Mouse (Mus musculus) cerebral cortex, adult 2 months (tissue): ENCODE results near the gene Rerg.

ENCODE experiments used
- WGBS: fragments of 180-500 bp; shearing (Covaris S2); methylation state at CpG from one replicate; pipeline ENCODE4 v1.1.7; 2018; 5-methylcytosine and 5-hydroxymethylcytosine counted together

Rerg gene

DNA sequence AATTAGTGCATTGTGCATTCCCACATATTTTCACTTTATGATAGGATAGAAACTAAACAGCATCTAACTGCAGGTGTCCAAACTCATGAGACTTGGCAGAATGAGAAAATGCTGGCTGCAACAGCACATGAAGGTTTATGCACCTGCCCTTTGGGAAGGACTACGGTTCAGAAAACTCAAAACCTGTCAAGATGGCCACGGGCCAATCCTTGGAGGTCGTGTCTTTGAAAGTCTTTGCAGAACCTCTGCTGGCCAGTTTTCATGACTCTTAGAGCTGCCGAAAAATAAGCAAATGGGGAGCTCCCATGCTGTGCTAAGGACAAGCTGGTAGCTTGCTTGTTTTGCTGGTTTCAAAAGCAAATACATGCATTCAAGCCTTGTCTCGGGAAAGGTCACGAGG lies 156.0 kb downstream of the Rerg start:
- WGBS = 68% methylated on average over 6 of the region's 6 CpGs

DNA sequence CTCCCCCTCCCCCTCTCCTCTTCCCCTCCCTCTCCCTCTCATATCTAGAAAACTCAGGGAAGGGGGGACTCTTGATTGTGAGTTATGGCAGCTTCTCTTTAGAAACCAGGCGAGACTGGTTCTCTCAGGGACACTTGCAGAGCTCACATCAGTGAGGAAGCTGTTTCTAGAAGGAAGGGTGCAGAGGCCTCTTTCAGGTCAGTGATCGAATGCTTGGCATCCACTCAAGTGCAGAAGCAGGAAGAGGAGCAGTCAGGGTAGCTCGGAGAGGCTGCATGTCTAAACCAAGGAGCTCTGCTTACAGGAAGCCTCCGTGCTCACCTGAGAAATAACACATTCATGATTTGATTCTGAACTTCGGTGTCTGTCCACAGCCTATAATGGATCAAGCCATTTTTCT lies 159.1 kb downstream of the Rerg start:
- WGBS = 87% methylated on average over 5 of the region's 5 CpGs
